Comparison of ENCODE assay signal across 24 mouse cellular contexts in the genomic region with DNA sequence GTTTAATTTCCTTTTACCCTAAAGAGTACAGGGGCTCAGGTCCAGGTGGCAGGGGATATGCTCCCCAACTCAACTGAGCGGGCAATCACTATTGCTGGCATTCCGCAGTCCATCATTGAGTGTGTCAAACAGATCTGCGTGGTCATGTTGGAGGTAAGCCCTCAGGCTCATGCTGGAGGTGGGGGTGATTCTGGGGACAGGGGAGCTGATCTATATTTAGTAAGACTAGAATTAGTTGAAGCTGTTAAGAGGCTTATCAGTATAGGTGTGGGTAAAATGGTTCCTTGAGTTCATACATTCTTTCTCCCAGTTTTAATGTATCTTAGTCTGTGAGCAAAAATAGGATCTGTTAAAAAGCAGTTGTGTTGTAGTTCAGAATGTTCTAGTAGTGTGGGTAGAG. TPM values are rescaled to one million over a fixed set of nuclear protein-coding genes. Genes with fewer than 3 reads are reported as not detected.
DNase-seq lines count a peak whose midpoint lies in the region; ATAC-seq and TF ChIP-seq lines count a peak whose summit lies in the region.
"Had no signal": no experiment of that assay in that cellular context is flagged by ENCODE, and none has a peak within 500 bp of the region (broad histone marks: within the 10 kb centered on the region; RNA-seq: fewer than 3 reads in every experiment).

No protein-coding gene starts in this region.

- peak overlapping the region; percentile 40 for H3K4me2 ChIP-seq in heart, embryonic 12.5 days
- peak overlapping the region; percentile 28; the same call in 1 of the 2 replicates for H3K4me2 ChIP-seq in heart, embryonic 16.5 days (ENCODE audit: low read depth, low read length)
- H3K4me2 ChIP-seq in heart, postnatal 0 days (ENCODE audit: low read depth, low read length) = peak overlapping the region; percentile 18; the same call in 1 of the 2 replicates
- H3K4me2 ChIP-seq: embryonic facial prominence, embryonic 12.5 days; forebrain, embryonic 12.5 days; hindbrain, embryonic 13.5 days had no signal

- no peak overlapping the region for H3K9ac ChIP-seq in heart, embryonic 12.5 days
- no peak overlapping the region for H3K9ac ChIP-seq in heart, embryonic 16.5 days (ENCODE audit: low read length)
- no peak overlapping the region for H3K9ac ChIP-seq in heart, postnatal 0 days (replicated peaks; ENCODE audit: low read depth, low read length)
- H3K9ac ChIP-seq: embryonic facial prominence, embryonic 12.5 days; forebrain, embryonic 12.5 days; hindbrain, embryonic 13.5 days had no signal

- H3K27ac ChIP-seq in heart, embryonic 12.5 days (ENCODE audit: poor library complexity, severe bottlenecking) = peak overlapping the region; percentile 51
- H3K27ac ChIP-seq in heart, embryonic 16.5 days (ENCODE audit: low read length) = peak overlapping the region; percentile 63
- H3K27ac ChIP-seq in heart, postnatal 0 days (ENCODE audit: low read depth) = no peak overlapping the region
- H3K27ac ChIP-seq: embryonic facial prominence, embryonic 12.5 days; forebrain, embryonic 12.5 days; hindbrain, embryonic 13.5 days; hindbrain, postnatal 0 days had no signal

- H3K4me1 ChIP-seq in heart, embryonic 12.5 days (replicated peaks) = peaks cover 15% of the 10 kb centered on the region
- peaks cover 11% of the 10 kb centered on the region for H3K4me1 ChIP-seq in heart, embryonic 16.5 days (ENCODE audit: control insufficient read depth, insufficient read depth, low read length)
- H3K4me1 ChIP-seq in heart, postnatal 0 days (ENCODE audit: control insufficient read depth, insufficient read depth) = no peaks in the 10 kb centered on the region
- H3K4me1 ChIP-seq: embryonic facial prominence, embryonic 12.5 days; forebrain, embryonic 12.5 days; hindbrain, embryonic 13.5 days had no signal

- no peaks in the 10 kb centered on the region for H3K9me3 ChIP-seq in heart, embryonic 12.5 days (replicated peaks)
- no peaks in the 10 kb centered on the region for H3K9me3 ChIP-seq in heart, embryonic 16.5 days (replicated peaks; ENCODE audit: control insufficient read depth, low read length)
- no peaks in the 10 kb centered on the region for H3K9me3 ChIP-seq in heart, postnatal 0 days (replicated peaks; ENCODE audit: control insufficient read depth, low read length)
- H3K9me3 ChIP-seq: embryonic facial prominence, embryonic 12.5 days; forebrain, embryonic 12.5 days; G1E; hindbrain, embryonic 13.5 days had no signal

- no peak overlapping the region for H3K4me3 ChIP-seq in heart, embryonic 12.5 days
- H3K4me3 ChIP-seq in heart, embryonic 16.5 days (ENCODE audit: low read length) = peak overlapping the region; percentile 14; the same call in 1 of the 2 replicates
- no peak overlapping the region for H3K4me3 ChIP-seq in heart, postnatal 0 days (ENCODE audit: low read depth, low read length)
- H3K4me3 ChIP-seq: embryonic facial prominence, embryonic 12.5 days; forebrain, embryonic 12.5 days; hindbrain, embryonic 13.5 days had no signal

- TF ChIP-seq EP300 in heart, postnatal 0 days (IDR thresholded peaks at IDR 0.05; ENCODE audit: low read depth) = no peak

- peaks cover 76% of the 10 kb centered on the region for H3K36me3 ChIP-seq in heart, embryonic 12.5 days
- peaks cover 56% of the 10 kb centered on the region for H3K36me3 ChIP-seq in heart, embryonic 16.5 days (ENCODE audit: control insufficient read depth, insufficient read depth)
- H3K36me3 ChIP-seq in heart, postnatal 0 days (replicated peaks; ENCODE audit: control insufficient read depth, insufficient read depth, low read length) = peaks cover 84% of the 10 kb centered on the region

- intact Hi-C loops in heart, postnatal 10 days (cut with DNase I) = no loop called here
- intact Hi-C loops in heart, postnatal 36 days (cut with DNase I) = no loop called here

- TF ChIP-seq CTCF in heart, postnatal 0 days (IDR thresholded peaks at IDR 0.05; ENCODE audit: low read depth) = no peak

- 43% methylated on average over 3 of the region's 3 CpGs for WGBS in heart, embryonic 12.5 days
- 64% methylated on average over 3 of the region's 3 CpGs for WGBS in heart, embryonic 16.5 days
- WGBS in heart, postnatal 0 days = 33% methylated on average over 3 of the region's 3 CpGs

- peak; percentile 48; the same call in 1 of the 2 replicates for ATAC-seq in heart, embryonic 12.5 days (ENCODE audit: insufficient number of reproducible peaks, low FRiP score)
- ATAC-seq in heart, embryonic 16.5 days (replicated peaks; ENCODE audit: extremely low read depth, insufficient read depth, low FRiP score) = peak; percentile 75
- ATAC-seq in heart, postnatal 0 days (ENCODE audit: insufficient read depth, low read depth) = no peak
- ATAC-seq: forebrain, embryonic 16.5 days; hindbrain, postnatal 0 days had no signal

- DNase-seq in heart, postnatal 10 days = no peak
- DNase-seq in heart, postnatal 36 days = no peak
- DNase-seq in heart, postnatal 0 days (ENCODE audit: low spot score) = no peak
- peak; percentile 33 for DNase-seq in retina, postnatal 7 days (ENCODE audit: low read depth, low spot score)
- DNase-seq in urinary bladder, postnatal 36 days (ENCODE audit: low spot score in 2 of 2) = no peak
- DNase-seq: adrenal gland, postnatal 10 days; cerebellum, adult 11 months; cerebellum, adult 8-10 months; cerebellum, postnatal 25 days; gastrocnemius, postnatal 10 days; kidney, adult 11 months; kidney, adult 9 months had no signal

- H3K27me3 ChIP-seq in heart, embryonic 12.5 days (replicated peaks) = no peaks in the 10 kb centered on the region
- H3K27me3 ChIP-seq in heart, embryonic 16.5 days (ENCODE audit: control insufficient read depth, insufficient read depth, low read length) = no peaks in the 10 kb centered on the region
- H3K27me3 ChIP-seq in heart, postnatal 0 days (ENCODE audit: control insufficient read depth, insufficient read depth, low read length) = no peaks in the 10 kb centered on the region
- H3K27me3 ChIP-seq: embryonic facial prominence, embryonic 12.5 days; forebrain, embryonic 12.5 days; hindbrain, embryonic 13.5 days had no signal

RNA-seq across cellular contexts. Expression of a gene that starts 12.8 kb away (rescaled TPM):
- 134 and 142 TPM in 2 replicates for polyA plus RNA-seq in heart, embryonic 12.5 days (2016; fragmentation: Nextera tagmentation; extraction: Ambion mirVana)
- 100 to 1,000 TPM; 547 to 592 TPM for total RNA-seq in heart, postnatal 10 days (2021)
- polyA plus RNA-seq in heart, embryonic 16.5 days (2015; fragmentation: Nextera tagmentation; extraction: Ambion mirVana) = 136 and 140 TPM in 2 replicates
- 100 to 1,000 TPM; 482 to 500 TPM for total RNA-seq in heart, postnatal 36 days (2021)
- total RNA-seq in heart, postnatal 0 days (2014; rRNA removed; ENCODE audit: low replicate concordance) = 180 and 221 TPM in 2 replicates
- 118 and 121 TPM in 2 replicates for polyA plus RNA-seq in heart, postnatal 0 days (2015; fragmentation: Nextera tagmentation; extraction: Ambion mirVana)

RNA-seq across cellular contexts. Expression of a gene that starts 20.4 kb away (rescaled TPM):
- not detected in 2 replicates for polyA plus RNA-seq in heart, embryonic 12.5 days (2016; fragmentation: Nextera tagmentation; extraction: Ambion mirVana)
- 1 to 10 TPM in 1 of 2 experiments, not detected in 1; 3.6 TPM for total RNA-seq in heart, postnatal 10 days (2021)
- 4.1 TPM in 1 of 2 replicates, not detected in the other for polyA plus RNA-seq in heart, embryonic 16.5 days (2015; fragmentation: Nextera tagmentation; extraction: Ambion mirVana)
- not detected for total RNA-seq in heart, postnatal 36 days (2021)
- not detected in 2 replicates for total RNA-seq in heart, postnatal 0 days (2014; rRNA removed; ENCODE audit: low replicate concordance)
- polyA plus RNA-seq in heart, postnatal 0 days (2015; fragmentation: Nextera tagmentation; extraction: Ambion mirVana) = not detected in 2 replicates
- total RNA-seq: G1E; gastrocnemius, postnatal 10 days; hematopoietic stem cell, adult 5-6 weeks; hindbrain, postnatal 0 days had no signal
- polyA plus RNA-seq: brain, embryonic 14.5 days; cortical plate, adult 2 months; embryonic facial prominence, embryonic 12.5 days; frontal cortex, adult 2 months; G1E had no signal

RNA-seq across cellular contexts. Expression of a gene that starts 24.3 kb away (rescaled TPM):
- 116 and 119 TPM in 2 replicates for polyA plus RNA-seq in heart, embryonic 12.5 days (2016; fragmentation: Nextera tagmentation; extraction: Ambion mirVana)
- 10 to 100 TPM; 23.3 to 27.3 TPM for total RNA-seq in heart, postnatal 10 days (2021)
- 86.7 and 92.2 TPM in 2 replicates for polyA plus RNA-seq in heart, embryonic 16.5 days (2015; fragmentation: Nextera tagmentation; extraction: Ambion mirVana)
- 10 to 100 TPM; 19.4 to 26.1 TPM for total RNA-seq in heart, postnatal 36 days (2021)
- total RNA-seq in heart, postnatal 0 days (2014; rRNA removed; ENCODE audit: low replicate concordance) = 16.8 and 25.7 TPM in 2 replicates
- polyA plus RNA-seq in heart, postnatal 0 days (2015; fragmentation: Nextera tagmentation; extraction: Ambion mirVana) = 71.4 and 73.4 TPM in 2 replicates

RNA-seq across cellular contexts. Expression of a gene that starts 33.7 kb away (rescaled TPM):
- polyA plus RNA-seq in heart, embryonic 12.5 days (2016; fragmentation: Nextera tagmentation; extraction: Ambion mirVana) = 14.7 and 17.3 TPM in 2 replicates
- total RNA-seq in heart, postnatal 10 days (2021) = 1 to 10 TPM; 5.1 to 5.2 TPM
- polyA plus RNA-seq in heart, embryonic 16.5 days (2015; fragmentation: Nextera tagmentation; extraction: Ambion mirVana) = 10.3 and 11.3 TPM in 2 replicates
- 1 to 10 TPM; 3.5 to 3.6 TPM for total RNA-seq in heart, postnatal 36 days (2021)
- 4.7 and 6.1 TPM in 2 replicates for total RNA-seq in heart, postnatal 0 days (2014; rRNA removed; ENCODE audit: low replicate concordance)
- 4.1 and 4.6 TPM in 2 replicates for polyA plus RNA-seq in heart, postnatal 0 days (2015; fragmentation: Nextera tagmentation; extraction: Ambion mirVana)

RNA-seq across cellular contexts. Expression of a gene that starts 34.9 kb away (rescaled TPM):
- polyA plus RNA-seq in heart, embryonic 12.5 days (2016; fragmentation: Nextera tagmentation; extraction: Ambion mirVana) = 100 and 104 TPM in 2 replicates
- total RNA-seq in heart, postnatal 10 days (2021) = 10 to 100 TPM; 45.9 to 53.1 TPM
- 88.1 and 95.1 TPM in 2 replicates for polyA plus RNA-seq in heart, embryonic 16.5 days (2015; fragmentation: Nextera tagmentation; extraction: Ambion mirVana)
- 10 to 100 TPM; 45.5 to 48.2 TPM for total RNA-seq in heart, postnatal 36 days (2021)
- 73.7 and 74.9 TPM in 2 replicates for total RNA-seq in heart, postnatal 0 days (2014; rRNA removed; ENCODE audit: low replicate concordance)
- 65.4 and 68.5 TPM in 2 replicates for polyA plus RNA-seq in heart, postnatal 0 days (2015; fragmentation: Nextera tagmentation; extraction: Ambion mirVana)
